Mouse (Mus musculus) retina, postnatal 1 day (tissue): ENCODE results near the gene Pde6g.

Source experiments
- DNase-seq: peaks from one replicate; pipeline ENCODE4 v3.0.0-alpha.2; 2012

Gene Pde6g

GRCm38 (mm10) chr11:120467051-120467735 lies 13.9 kb upstream of the Pde6g start, which contains the start of gene Arl16:
Gene Arl16, minus strand, starts transcription at chr11:120467607.
- DNase-seq, result peak; percentile 100

GRCm38 (mm10) chr11:120465521-120465920 lies 12.2 kb upstream of the Pde6g start:
- no peak for DNase-seq

- DNase-seq, result no peak
Observed at GRCm38 (mm10) chr11:120464365-120464764, 11.1 kb upstream of the Pde6g start.

- no peak for DNase-seq
Observed at GRCm38 (mm10) chr11:120463536-120463935, 10.2 kb upstream of the Pde6g start.

- peak; percentile 12 for DNase-seq
Observed at GRCm38 (mm10) chr11:120458847-120459597, 5.7 kb upstream of the Pde6g start.

- peak; percentile 94 for DNase-seq
Observed at GRCm38 (mm10) chr11:120457772-120458751, 4.8 kb upstream of the Pde6g start, which contains the start of the genes Oxld1 and Ccdc137. Gene Oxld1, minus strand, starts transcription at chr11:120458068. Gene Ccdc137, plus strand, starts transcription at chr11:120458115.

- DNase-seq, result no peak
Observed at GRCm38 (mm10) chr11:120457370-120457769, 4.1 kb upstream of the Pde6g start.

GRCm38 (mm10) chr11:120455413-120455812 lies 2.1 kb upstream of the Pde6g start:
- no peak for DNase-seq

GRCm38 (mm10) chr11:120454965-120455364 lies 1.7 kb upstream of the Pde6g start:
- no peak for DNase-seq

GRCm38 (mm10) chr11:120452246-120452645 lies 1.1 kb downstream of the Pde6g start:
- DNase-seq, result peak; percentile 73

- no peak for DNase-seq
Observed at GRCm38 (mm10) chr11:120447179-120447578, 6.1 kb downstream of the Pde6g start.

- no peak for DNase-seq
Observed at GRCm38 (mm10) chr11:120445475-120445874, 7.8 kb downstream of the Pde6g start.

- no peak for DNase-seq
Observed at GRCm38 (mm10) chr11:120444106-120444505, 9.2 kb downstream of the Pde6g start.

GRCm38 (mm10) chr11:120442765-120443280 lies 10.5 kb downstream of the Pde6g start:
- no peak for DNase-seq

- no peak for DNase-seq
Observed at GRCm38 (mm10) chr11:120442344-120442743, 11.0 kb downstream of the Pde6g start, which contains the start of gene Tspan10. Gene Tspan10, plus strand, starts transcription at chr11:120442644.

GRCm38 (mm10) chr11:120437857-120438385 lies 15.4 kb downstream of the Pde6g start:
- DNase-seq, result no peak

- DNase-seq, result peak; percentile 94
Observed at GRCm38 (mm10) chr11:120437152-120437856, 16.0 kb downstream of the Pde6g start, which contains the start of gene Nploc4. Gene Nploc4, minus strand, starts transcription at chr11:120437708.

GRCm38 (mm10) chr11:120426727-120427126 lies 26.6 kb downstream of the Pde6g start:
- no peak for DNase-seq

- peak; percentile 79 for DNase-seq
Observed at GRCm38 (mm10) chr11:120423569-120424295, 29.6 kb downstream of the Pde6g start.
